Mouse (Mus musculus) forebrain, embryonic 10.5 days (tissue): ENCODE results near the gene Tyk2. TPM values are rescaled to one million over a fixed set of nuclear protein-coding genes. Genes with fewer than 3 reads are reported as not detected.

Experiments used
- DNase-seq: peaks from one replicate; pipeline ENCODE4 v3.0.0-alpha.2; 2017; ENCODE audit warnings: low spot score; ENCODE audit errors: extremely low spot score
- H3K27ac ChIP-seq: fragments of 300-500 bp; sonication (generic); 2 replicates; pipeline ENCODE4 v1.5.1; 2016; ENCODE audit warnings: mild to moderate bottlenecking
- H3K27me3 ChIP-seq: fragments of 300-500 bp; sonication (generic); 2 replicates; pipeline ENCODE4 v1.6.1; 2016; ENCODE audit warnings: mild to moderate bottlenecking; ENCODE audit not compliant: poor library complexity, severe bottlenecking
- H3K36me3 ChIP-seq: fragments of 300-500 bp; sonication (generic); replicated peaks from 2 replicates; pipeline ENCODE4 v1.6.1; 2016; ENCODE audit warnings: mild to moderate bottlenecking, moderate library complexity
- H3K4me1 ChIP-seq: fragments of 300-500 bp; sonication (generic); 2 replicates; pipeline ENCODE4 v1.6.1; 2016
- H3K4me3 ChIP-seq: fragments of 300-500 bp; sonication (generic); 2 replicates; pipeline ENCODE4 v1.5.1; 2016; ENCODE audit warnings: mild to moderate bottlenecking, moderate library complexity
- H3K9me3 ChIP-seq: fragments of 300-500 bp; sonication (generic); 2 replicates; pipeline ENCODE4 v1.6.1; 2016; ENCODE audit warnings: mild to moderate bottlenecking, moderate library complexity
- WGBS: fragments of 180-500 bp; shearing (Covaris S2); methylation state at CpG from one replicate; pipeline ENCODE4 v1.1.7; 2016; 5-methylcytosine and 5-hydroxymethylcytosine counted together
- polyA plus RNA-seq: library from polyadenylated mRNA; unstranded; fragments of >200 nt; fragmentation: Nextera tagmentation; extraction: Ambion mirVana; gene quantifications from 2 replicates; pipeline ENCODE4 v1.2.1, GENCODE M21; 2016

Gene Tyk2
- 12.6 and 13.4 TPM in 2 replicates for polyA plus RNA-seq

- H3K4me3 ChIP-seq: peak within 1 kb of the TSS; percentile 61
- H3K36me3 ChIP-seq: peaks cover 11% of the 10 kb centered on the region
- WGBS: 6% methylated on average over 37 of the region's 37 CpGs
- H3K27ac ChIP-seq: peak within 1 kb of the TSS; percentile 81
- H3K27me3 ChIP-seq: no peaks in the 10 kb centered on the region
- DNase-seq: peak; percentile 92
- H3K4me1 ChIP-seq: peaks cover 17% of the 10 kb centered on the region
- no peaks in the 10 kb centered on the region for H3K9me3 ChIP-seq
Measured at GRCm38 (mm10) chr9:21131059-21131956, at the start of gene Tyk2. Gene Tyk2, minus strand, starts transcription at chr9:21131243.

GRCm38 (mm10) chr9:21180841-21181240 lies 49.8 kb upstream of the Tyk2 start:
- Histone ChIP-seq H3K9me3 (no peaks in the 10 kb centered on the region), H3K4me3 (no peak overlapping the region), H3K27ac (no peak overlapping the region), H3K36me3 (no peaks in the 10 kb centered on the region), H3K4me1 (peaks cover 40% of the 10 kb centered on the region), H3K27me3 (peaks cover 62% of the 10 kb centered on the region)
- WGBS: 69% methylated on average over 1 of the region's 1 CpGs
- DNase-seq: no peak

- no peak overlapping the region for H3K4me3 ChIP-seq
- H3K4me1 ChIP-seq: peaks cover 38% of the 10 kb centered on the region
- no peak for DNase-seq
- H3K9me3 ChIP-seq: no peaks in the 10 kb centered on the region
- WGBS: 75% methylated on average over 4 of the region's 4 CpGs
- H3K36me3 ChIP-seq: no peaks in the 10 kb centered on the region
- H3K27ac ChIP-seq: no peak overlapping the region
- peaks cover 58% of the 10 kb centered on the region for H3K27me3 ChIP-seq
Measured at GRCm38 (mm10) chr9:21180402-21180801, 49.4 kb upstream of the Tyk2 start.

GRCm38 (mm10) chr9:21172364-21172763 lies 41.3 kb upstream of the Tyk2 start:
- 81% methylated on average over 6 of the region's 6 CpGs for whole genome bisulfite sequencing
- H3K9me3 ChIP-seq: no peaks in the 10 kb centered on the region
- H3K36me3 ChIP-seq: no peaks in the 10 kb centered on the region
- peaks cover 22% of the 10 kb centered on the region for H3K4me1 ChIP-seq
- H3K27me3 ChIP-seq: peaks cover 14% of the 10 kb centered on the region
- H3K4me3 ChIP-seq: no peak overlapping the region
- no peak for DNase-seq
- H3K27ac ChIP-seq: no peak overlapping the region

- Histone ChIP-seq H3K4me3 (no peak overlapping the region; the same call in 1 of the 2 replicates), H3K36me3 (no peaks in the 10 kb centered on the region)
- 33% methylated on average over 1 of the region's 1 CpGs for WGBS
Measured at GRCm38 (mm10) chr9:21169157-21169556, 38.1 kb upstream of the Tyk2 start.

GRCm38 (mm10) chr9:21168161-21169123 lies 37.4 kb upstream of the Tyk2 start:
- Histone ChIP-seq H3K4me1 (peaks cover 56% of the 10 kb centered on the region), H3K4me3 (peak overlapping the region; percentile 36), H3K9me3 (no peaks in the 10 kb centered on the region), H3K27ac (peak overlapping the region; percentile 80), H3K36me3 (no peaks in the 10 kb centered on the region), H3K27me3 (peaks cover 54% of the 10 kb centered on the region)
- peak; percentile 77 for DNase-seq
- WGBS: 11% methylated on average over 30 of the region's 30 CpGs

More at GRCm38 (mm10) chr9:21169157-21169556, 38.1 kb upstream of the Tyk2 start:
- Histone ChIP-seq H3K9me3 (no peaks in the 10 kb centered on the region), H3K27ac (peak overlapping the region; percentile 80), H3K4me1 (peaks cover 50% of the 10 kb centered on the region), H3K27me3 (peaks cover 46% of the 10 kb centered on the region)
- no peak for DNase-seq

- no peaks in the 10 kb centered on the region for H3K9me3 ChIP-seq
- 66% methylated on average over 10 of the region's 10 CpGs for WGBS
- H3K4me1 ChIP-seq: peaks cover 56% of the 10 kb centered on the region
- peak overlapping the region; percentile 36 for H3K4me3 ChIP-seq
- peak overlapping the region; percentile 80 for H3K27ac ChIP-seq
- H3K27me3 ChIP-seq: peaks cover 64% of the 10 kb centered on the region
- H3K36me3 ChIP-seq: no peaks in the 10 kb centered on the region
- DNase-seq: no peak
Measured at GRCm38 (mm10) chr9:21167140-21168097, 36.4 kb upstream of the Tyk2 start.

- H3K4me3 ChIP-seq: peak overlapping the region; percentile 54
Measured at GRCm38 (mm10) chr9:21166516-21166915, 35.5 kb upstream of the Tyk2 start.

GRCm38 (mm10) chr9:21165952-21166451 lies 35.0 kb upstream of the Tyk2 start:
- whole genome bisulfite sequencing: 1% methylated on average over 47 of the region's 47 CpGs
- H3K27me3 ChIP-seq: peaks cover 75% of the 10 kb centered on the region
- H3K27ac ChIP-seq: peak overlapping the region; percentile 58; the same call in 1 of the 2 replicates
- no peaks in the 10 kb centered on the region for H3K9me3 ChIP-seq
- H3K4me3 ChIP-seq: peak overlapping the region; percentile 54
- no peak for DNase-seq
- peaks cover 64% of the 10 kb centered on the region for H3K4me1 ChIP-seq
- no peaks in the 10 kb centered on the region for H3K36me3 ChIP-seq

More at GRCm38 (mm10) chr9:21166516-21166915, 35.5 kb upstream of the Tyk2 start:
- WGBS: 24% methylated on average over 3 of the region's 3 CpGs
- Histone ChIP-seq H3K27ac (peak overlapping the region; percentile 80; the same call in 1 of the 2 replicates), H3K36me3 (no peaks in the 10 kb centered on the region), H3K27me3 (peaks cover 73% of the 10 kb centered on the region), H3K9me3 (no peaks in the 10 kb centered on the region), H3K4me1 (peaks cover 59% of the 10 kb centered on the region)
- no peak for DNase-seq

- Histone ChIP-seq H3K27ac (peak within 1 kb of the TSS; percentile 80; the same call in 1 of the 2 replicates), H3K36me3 (no peaks in the 10 kb centered on the region), H3K4me3 (peak within 1 kb of the TSS; percentile 54), H3K4me1 (peaks cover 66% of the 10 kb centered on the region), H3K9me3 (no peaks in the 10 kb centered on the region), H3K27me3 (peaks cover 82% of the 10 kb centered on the region)
- WGBS: 1% methylated on average over 81 of the region's 86 CpGs
- DNase-seq: peak; percentile 35
Measured at GRCm38 (mm10) chr9:21165041-21165951, 34.3 kb upstream of the Tyk2 start, which contains the start of gene Pde4a. Gene Pde4a, plus strand, starts transcription at chr9:21165714.
